Mouse (Mus musculus): ENCODE measurements around the gene Orc4.
"Not testable (repeated sequence)": the region's sequence is repeated elsewhere in the genome, so short reads cannot be mapped to it uniquely, and the experiment has no call there.

Gene Orc4

DNA sequence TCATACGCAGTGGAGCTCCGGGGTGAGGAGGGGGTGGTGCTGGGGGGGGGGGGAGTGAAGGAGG lies at the start of gene Orc4:
Gene Orc4 (minus strand): TSS at position 26 of the 64 bp plus-strand sequence.
- CTCF ChIA-PET, result no interaction called here

DNA sequence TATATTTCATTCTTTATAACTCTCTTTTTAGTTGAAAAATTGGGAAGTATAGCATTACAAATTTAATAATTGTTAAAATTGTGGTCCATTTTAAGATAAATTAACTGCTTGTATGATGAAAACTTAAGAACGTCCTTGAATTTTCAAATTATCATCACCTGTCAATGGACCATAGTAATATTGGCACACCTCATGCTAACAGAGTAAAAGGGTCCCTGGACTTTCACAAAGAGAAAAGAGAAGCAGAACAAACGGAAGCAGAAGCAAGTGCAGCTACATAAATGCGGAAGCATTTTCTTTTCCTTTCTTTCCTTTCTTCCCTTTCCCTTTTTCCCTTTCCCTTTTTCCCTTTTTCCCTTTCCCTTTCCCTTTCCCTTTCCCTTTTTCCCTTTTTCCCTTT lies 40.2 kb upstream of the Orc4 start:
- CTCF ChIA-PET, result no interaction called here

DNA sequence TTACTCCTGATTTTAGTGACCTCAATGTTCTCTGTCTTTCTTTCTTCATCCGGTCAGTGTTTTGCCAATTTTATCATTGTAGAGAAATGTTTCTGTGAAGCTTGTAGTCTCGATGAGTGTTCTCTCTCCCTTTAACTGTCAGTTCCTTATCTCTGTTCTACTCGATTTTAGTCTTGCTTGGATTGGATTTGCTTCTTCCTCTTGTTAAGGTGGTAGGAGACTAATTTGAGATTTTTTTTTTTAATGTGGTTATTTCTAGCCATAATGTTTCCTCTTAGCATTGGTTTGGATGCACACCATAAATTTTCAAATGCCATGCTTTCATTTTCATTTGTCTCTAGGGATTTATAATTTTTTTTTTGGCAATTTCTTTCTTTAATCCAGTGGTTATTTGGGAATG lies 28.8 kb upstream of the Orc4 start:
- CTCF ChIA-PET, result interaction anchor here (0.6 kb wide), 1 partner anchor 436 kb away, joined by 22 read pairs; no protein-coding TSS in a partner anchor

DNA sequence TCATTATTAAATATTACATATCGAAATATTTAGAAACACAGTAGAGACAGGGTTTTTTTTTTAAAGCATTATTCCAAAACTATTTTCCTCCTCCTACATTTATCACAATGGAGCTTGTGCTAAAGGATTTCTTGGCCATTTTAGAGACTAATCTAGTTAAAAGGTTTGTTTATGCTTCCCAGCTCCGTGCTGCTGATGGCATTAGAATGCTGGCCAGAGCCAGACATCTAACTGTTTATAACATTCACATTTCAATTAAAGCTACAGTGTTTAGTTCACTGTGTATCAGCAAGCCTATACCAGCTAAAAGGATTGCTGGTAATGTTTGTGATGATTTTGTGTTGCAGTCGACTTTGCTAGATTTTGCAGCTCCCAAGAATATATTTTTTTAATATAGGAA lies 6.5 kb upstream of the Orc4 start:
- CTCF ChIA-PET, result no interaction called here

DNA sequence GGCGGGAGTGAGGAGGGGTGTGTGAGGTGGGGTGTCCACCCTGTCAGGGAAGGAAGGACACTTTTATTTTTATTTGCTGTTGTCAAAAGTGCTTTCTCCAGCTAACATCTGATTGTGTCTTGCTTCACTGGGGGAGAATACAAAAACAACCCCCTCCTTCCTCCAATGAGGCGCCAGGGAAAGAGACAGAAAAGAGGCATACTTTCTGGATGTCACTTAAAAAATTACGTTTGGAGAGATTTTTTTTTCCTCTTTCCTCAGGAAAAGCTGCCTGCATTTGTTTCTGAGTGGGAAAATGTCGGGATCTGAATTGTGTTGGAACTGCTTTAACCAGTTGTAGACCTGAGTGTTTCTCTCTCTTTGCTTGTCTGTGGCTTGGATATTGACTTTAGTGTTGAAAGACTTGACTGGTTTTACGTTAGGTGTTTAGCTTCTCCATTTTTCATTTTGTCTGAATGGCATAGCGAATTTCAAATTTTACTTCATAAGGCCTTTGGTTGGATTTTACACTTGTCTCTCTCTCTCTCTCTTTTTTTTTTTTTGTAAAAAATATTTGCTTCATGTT lies 321 bp upstream of the Orc4 start:
- CTCF ChIA-PET, result no interaction called here

DNA sequence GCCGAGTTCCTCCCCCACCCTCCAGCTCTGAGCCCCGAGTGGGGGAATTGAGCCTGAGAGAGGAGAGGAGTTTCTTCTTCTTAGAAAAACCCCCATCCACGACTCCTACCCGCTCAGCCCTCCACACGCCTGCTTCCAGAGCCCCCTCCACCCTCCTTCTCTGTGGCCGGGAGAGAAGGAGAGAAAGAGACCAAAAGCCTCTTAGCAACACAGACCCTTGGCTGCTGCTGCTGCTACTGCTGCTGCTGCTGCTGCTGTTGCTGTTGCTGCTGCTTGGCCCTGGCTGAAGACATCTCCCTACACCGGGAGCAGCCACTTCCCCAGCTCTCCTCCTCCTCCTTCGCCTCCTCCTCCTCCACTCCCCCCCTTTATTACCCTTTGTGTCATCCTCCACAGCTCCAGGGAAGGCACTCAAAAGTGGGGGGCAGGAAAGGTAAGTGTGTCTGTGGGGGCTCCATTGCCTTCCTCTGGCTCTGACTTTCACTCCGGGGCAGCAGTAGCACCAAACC lies 280 bp downstream of the Orc4 start:
- CTCF ChIA-PET, result interaction anchor here (0.6 kb wide), 1 partner anchor 44 kb away, joined by 5 read pairs; no protein-coding TSS in a partner anchor

DNA sequence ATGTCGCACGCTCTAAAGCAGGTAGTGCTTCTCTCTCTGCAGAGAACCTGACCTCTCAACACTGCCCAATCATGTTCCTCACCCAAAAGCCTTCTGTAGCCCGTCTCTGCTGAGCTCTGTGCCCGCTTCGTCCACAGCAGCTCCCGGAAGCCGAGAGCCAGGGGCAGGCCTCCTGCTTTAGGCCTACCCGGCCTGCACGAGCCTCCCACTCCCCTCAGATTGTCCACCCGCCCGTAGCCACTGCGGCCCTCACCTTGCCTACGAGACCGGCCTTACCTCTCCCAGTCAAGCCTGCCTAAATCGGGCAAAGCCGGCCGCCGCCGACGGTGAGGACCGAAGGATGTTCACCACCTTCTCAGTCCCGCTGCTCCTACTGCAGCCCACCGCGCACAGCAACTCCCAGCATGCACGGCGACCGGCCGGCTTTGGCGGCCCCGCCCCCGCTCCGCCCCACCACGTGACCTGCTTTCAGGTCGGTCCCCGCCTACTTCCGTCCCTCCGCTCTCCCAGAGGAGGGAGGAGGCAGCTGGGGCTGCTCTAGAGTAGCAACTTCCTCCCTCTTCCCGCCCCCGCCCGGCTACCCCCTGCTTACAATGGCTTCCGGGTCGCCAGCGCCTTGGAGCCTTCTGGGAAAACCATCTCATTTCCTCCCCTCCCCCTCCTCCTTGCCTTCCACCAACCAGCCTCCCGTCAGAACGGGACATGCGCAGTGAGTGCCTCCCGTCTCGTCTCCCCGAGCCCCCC lies 1.1 kb downstream of the Orc4 start, which contains the start of gene Mbd5:
Gene Mbd5 (plus strand): TSS at position 668 of the 744 bp plus-strand sequence.
- CTCF ChIA-PET, result interaction anchor here (0.6 kb wide), 1 partner anchor 43 kb away, joined by 5 read pairs; no protein-coding TSS in a partner anchor

DNA sequence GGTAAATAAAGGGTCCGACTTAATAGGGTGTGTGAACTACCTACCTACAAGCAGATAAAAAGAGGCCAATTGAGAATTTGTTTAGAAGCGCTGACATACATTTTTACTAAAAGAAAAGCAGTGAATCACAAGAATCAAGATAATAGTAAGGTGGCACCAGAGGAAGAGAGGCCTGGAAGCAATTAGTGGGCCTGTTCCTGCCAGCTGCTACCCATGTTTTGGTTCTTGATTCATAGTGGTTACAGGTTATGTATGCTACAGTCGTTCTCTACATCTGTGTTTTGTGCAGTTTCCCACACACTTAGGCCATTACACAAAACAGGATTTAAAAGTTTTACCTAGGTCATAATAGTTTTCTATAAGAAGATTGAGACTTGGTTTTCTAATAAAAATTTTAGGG lies 2.3 kb downstream of the Orc4 start:
- CTCF ChIA-PET, result interaction anchor here (0.7 kb wide), 1 partner anchor 40 kb away, joined by 4 read pairs; no protein-coding TSS in a partner anchor

DNA sequence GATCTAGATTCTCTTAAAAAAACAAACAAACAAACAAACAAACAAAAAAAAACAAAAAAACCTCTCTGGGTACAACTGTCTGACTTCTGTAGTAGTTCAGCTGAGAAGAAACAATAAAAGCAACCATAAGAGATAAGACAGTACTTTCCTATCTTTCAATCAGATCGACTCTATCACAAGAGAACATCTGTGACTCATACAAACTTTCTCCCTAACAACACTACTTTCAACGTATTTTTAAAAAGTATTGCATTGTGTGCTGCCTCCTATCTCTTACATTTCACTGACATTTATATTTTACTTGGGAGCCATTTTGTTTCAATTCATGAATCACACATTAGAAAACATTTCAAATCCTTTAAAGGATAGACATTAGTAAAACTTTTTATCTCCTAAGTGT lies 15.0 kb downstream of the Orc4 start:
- CTCF ChIA-PET, result no interaction called here

DNA sequence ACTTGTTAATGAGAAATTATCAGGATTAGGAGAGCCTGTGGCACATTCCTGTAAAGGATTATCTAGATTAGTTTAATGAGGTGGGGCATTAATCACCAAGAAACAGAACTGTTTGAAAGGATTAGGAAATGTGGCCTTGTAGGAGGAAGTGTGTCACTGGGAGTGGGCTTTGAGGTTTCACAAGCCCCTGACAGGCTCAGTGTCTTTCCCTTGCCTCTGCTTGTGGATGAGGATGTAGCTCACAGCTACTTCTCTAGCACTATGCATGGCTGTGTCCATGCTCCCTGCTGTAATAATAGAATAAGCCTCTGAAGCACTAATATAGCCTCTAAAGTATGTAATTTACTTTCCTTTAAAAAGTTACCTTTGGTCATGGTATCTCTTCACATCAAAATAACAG lies 34.2 kb downstream of the Orc4 start:
- CTCF ChIA-PET, result no interaction called here

DNA sequence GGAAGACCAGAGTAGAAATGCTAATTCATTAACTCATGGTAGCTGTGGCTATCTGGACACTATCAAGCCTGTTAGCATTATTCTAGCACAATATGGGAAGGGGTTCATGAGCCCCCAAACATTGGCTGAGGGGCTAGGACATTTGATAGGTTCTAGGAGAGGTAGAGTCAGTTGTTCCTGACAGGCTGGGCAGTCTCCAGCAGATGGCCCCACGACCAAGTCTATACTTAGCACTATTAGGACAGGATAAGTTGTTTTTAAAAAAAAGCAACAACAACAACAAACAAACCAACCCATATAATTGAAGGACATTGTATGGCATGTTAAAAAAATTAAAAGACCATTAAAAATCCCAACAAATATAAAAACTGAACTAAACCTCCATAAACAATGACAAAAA lies 35.9 kb downstream of the Orc4 start:
- CTCF ChIA-PET, result no interaction called here

DNA sequence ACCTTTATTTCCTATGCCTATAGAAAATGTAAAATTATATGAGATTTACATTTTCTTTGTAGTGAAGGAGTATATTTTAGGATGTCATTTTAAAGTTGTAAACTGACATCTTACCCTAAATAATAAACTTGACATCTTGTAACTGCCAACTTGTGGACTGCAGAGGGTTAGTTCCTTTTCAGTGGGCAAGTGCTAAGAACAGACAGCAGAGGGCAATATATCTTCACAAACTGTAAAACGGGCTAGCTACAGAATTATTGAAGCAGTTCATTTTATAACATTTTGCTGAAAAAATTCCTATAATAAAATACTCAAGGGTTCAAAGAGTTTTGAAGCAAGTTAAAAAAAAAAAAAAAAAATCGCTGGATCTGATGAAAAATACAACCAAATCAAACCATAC lies 41.2 kb downstream of the Orc4 start:
- CTCF ChIA-PET, result interaction anchor here (0.7 kb wide), 1 partner anchor 805 kb away, joined by 5 read pairs; no protein-coding TSS in a partner anchor

DNA sequence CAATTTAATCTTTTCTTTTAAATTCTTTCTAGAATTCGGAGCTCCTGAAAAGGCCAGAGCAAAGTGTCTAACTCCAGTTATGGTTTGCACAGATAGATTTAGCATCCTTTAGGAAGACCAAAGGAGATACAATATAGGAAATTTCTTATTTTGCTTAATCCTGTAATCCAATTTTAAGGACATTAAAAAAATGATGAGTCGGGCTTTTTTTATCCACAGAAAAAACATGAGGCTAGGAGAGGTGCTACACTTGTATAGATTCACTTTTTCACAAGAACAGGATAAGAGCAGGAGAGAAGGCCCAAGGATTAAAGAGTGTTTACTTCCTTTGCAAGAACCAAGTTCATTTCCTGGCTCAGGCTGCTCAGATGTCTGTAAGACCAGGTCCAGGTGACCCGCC lies 54.9 kb downstream of the Orc4 start:
- CTCF ChIA-PET, result no interaction called here

DNA sequence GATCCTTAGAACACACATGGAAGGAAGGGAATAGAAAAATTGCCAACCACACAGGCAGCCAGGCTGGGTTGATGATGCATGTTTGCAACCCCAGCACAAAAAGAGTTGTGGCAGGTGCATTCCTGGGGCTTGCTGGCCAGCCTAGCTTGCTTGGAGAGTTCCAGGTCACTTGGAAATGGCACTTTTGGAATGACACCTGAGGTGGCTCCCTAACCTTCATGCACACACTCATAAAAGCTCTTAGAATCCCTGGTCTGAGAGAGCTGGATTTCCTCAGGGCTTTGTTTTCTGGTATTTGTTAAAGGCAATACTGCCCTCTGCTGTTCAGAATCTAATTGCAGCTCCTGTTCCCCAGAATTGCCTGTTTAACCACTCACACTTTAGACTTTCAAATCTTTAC lies 64.1 kb downstream of the Orc4 start:
- CTCF ChIA-PET, result no interaction called here

DNA sequence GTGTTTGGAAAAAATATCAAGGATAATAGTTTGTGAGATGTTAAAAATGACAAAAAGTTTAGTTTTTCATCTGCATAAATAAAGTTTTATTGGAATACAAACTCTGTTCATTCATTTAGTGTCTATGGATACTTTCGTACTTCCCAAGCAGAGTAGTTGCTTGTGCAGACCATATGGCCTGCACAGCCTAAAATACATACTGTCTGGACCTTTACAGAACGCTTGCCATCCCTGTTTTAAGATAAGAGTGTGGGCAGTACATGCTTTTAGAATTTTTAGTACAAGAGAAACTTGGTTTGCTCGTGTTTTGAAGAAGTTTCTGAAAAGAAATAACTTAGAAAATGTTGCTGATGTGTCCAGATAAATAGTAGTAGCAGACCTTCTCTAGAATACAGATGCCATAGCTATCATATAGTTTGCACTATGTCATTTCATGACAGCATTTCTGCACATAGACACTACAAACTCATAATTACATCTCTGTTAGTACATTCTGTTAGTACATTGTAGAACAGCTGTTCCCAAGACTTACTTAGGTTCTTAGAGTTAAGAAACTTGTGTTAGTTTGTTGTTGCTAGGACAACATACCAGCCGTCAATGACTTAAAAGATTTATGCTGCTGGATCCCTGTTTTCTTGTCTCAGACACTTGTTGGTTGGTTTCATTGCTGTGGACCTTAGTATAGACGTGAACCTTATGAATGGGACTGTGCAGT lies 81.7 kb downstream of the Orc4 start:
- CTCF ChIA-PET, result no interaction called here

DNA sequence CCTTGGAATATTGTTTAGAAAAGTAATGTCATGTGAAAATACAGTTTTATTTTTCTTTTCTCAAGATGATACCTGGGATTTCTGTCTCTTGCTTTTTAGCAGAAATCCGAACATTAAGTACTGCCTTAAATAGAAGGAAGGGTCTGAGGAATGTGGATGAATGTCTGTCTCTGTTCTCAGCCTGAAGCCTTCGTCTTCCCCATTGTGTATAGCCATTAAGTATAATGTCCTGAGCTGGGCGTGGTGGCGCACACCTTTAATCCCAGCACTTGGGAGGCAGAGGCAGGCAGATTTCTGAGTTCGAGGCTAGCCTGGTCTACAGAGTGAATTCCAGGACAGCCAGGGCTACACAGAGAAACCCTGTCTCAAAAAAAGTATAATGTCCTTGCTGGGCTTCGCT lies 84.5 kb downstream of the Orc4 start:
- CTCF ChIA-PET, result not testable (repeated sequence)
